Mouse (Mus musculus) embryo, embryonic 11 days (tissue): ENCODE data around the gene Matk.
"Not testable (repeated sequence)": the region's sequence is repeated elsewhere in the genome, so short reads cannot be mapped to it uniquely, and the experiment has no call there.

Source experiments
- DNase-seq: peaks from one replicate; pipeline ENCODE4 v3.0.0-alpha.2; 2015

The Matk gene

GRCm38 (mm10) chr10:81252424-81253419 lies at the start of gene Matk:
TSS of gene Matk (plus strand) at chr10:81252935.
- DNase-seq = peak; percentile 81

DNA sequence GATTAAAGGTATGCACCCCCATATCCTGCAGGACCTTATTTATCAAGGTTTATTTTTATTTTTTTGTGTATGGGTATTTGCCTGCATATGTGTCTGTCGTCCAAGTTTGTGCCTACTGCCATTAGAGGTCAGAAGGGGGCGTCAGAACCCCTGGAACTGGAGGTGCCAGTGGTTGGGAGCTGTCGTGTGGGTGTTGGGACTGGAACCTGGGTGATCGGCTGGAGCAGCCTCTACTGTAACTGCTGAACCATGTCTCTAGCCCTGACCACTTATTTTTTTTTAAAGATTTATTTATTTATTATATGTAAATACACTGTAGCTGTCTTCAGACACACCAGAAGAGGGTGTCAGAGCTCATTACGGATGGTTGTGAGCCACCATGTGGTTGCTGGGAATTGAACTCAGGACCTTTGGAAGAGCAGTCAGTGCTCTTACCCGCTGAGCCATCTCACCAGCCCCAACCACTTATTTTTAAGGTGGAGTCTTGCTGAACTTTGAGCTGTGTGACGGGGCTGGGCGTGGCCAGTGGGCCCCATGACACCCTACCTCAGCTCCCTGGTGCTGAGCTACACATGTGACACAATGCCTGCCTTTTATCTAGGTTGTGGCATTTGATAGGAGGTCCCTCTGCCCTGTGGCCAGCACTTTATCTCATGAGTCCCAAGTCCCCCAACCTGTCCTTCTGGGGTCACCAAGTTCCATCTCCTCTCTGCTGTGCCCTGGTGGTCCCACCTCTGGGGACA lies 49.6 kb upstream of the Matk start:
- no peak for DNase-seq

GRCm38 (mm10) chr10:81204137-81204536 lies 48.6 kb upstream of the Matk start:
- no peak for DNase-seq

DNA sequence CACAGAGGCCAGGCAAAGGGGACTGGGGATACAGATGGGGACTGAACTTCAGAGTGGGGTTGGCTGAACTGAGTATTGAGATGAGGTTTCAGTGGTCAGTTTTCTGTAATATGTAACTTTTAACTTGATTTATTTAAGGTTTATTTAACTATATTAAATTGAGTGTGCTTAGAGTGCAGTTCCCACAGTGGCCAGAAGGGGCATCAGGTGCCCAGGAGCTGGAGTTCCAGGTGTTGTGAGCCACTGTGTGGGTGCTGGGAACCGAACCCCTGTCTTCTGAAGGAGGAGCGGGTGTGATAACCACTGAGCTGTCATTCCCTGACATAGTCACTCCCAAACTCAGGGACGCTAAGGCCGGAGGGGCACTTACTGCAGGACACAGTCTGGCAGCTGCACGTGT lies 42.6 kb upstream of the Matk start:
- DNase-seq = no peak

DNA sequence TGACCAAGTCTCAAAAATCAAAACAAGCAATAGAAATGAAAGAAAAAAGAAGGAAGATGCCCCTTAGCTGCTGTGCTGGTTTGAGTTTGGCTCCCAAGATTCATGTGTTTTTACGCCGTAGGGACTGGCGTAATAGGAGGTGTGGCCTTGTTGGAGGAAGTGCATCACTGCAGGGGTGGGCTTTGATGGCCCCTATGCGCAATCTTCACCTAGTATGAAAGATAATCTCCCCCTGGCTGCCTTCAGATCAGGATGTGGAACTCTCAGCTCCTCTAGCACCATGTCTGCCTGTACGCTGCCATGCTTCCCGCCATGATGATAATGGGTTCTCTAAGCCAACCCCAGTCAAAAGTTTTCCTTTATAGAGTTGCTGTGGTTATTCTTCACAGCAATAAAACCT lies 36.5 kb upstream of the Matk start:
- DNase-seq = no peak

DNA sequence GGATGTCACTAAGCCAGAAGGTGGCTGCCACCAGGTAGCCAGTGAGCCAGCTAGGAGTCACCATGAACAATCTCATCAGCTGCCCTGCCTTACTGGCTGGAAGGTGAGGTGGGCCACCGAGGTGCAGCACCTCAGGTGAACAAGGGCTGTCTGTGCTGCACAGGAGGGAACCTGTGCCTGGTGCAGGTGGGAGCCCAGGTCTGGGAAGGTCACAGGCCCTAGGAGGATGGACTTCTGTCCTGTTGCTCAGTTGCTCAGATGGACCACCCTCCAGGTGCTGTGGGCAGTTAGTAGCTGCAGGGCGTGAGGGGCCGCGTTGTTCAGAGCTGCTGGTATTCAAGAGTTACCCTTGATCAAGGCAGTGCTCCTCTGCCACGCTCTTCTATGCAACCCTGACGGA lies 35.9 kb upstream of the Matk start:
- no peak for DNase-seq

- DNase-seq = not testable (repeated sequence)
Observed at GRCm38 (mm10) chr10:81217267-81217666, 35.5 kb upstream of the Matk start.

- DNase-seq = peak; percentile 65
Observed at GRCm38 (mm10) chr10:81217964-81218363, 34.8 kb upstream of the Matk start.

- DNase-seq = no peak
Observed at GRCm38 (mm10) chr10:81221402-81222015, 31.2 kb upstream of the Matk start.

DNA sequence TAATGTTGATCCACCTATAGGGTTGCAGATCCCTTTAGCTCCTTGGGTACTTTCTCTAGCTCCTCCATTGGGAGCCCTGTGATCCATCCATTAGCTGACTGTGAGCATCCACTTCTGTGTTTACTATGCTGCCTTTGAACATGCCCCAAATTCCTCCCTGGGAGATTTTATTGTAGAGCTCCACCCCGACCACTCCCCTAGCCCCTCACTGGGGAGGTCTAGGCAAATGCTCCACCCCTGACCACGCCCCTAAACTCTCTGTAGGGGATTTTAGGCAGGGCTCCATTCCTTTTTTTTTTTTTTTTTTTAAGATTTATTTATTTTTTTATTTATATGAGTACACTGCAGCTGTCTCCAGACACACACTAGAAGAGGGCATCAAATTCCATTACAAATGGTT lies 29.0 kb upstream of the Matk start:
- not testable (repeated sequence) for DNase-seq

DNA sequence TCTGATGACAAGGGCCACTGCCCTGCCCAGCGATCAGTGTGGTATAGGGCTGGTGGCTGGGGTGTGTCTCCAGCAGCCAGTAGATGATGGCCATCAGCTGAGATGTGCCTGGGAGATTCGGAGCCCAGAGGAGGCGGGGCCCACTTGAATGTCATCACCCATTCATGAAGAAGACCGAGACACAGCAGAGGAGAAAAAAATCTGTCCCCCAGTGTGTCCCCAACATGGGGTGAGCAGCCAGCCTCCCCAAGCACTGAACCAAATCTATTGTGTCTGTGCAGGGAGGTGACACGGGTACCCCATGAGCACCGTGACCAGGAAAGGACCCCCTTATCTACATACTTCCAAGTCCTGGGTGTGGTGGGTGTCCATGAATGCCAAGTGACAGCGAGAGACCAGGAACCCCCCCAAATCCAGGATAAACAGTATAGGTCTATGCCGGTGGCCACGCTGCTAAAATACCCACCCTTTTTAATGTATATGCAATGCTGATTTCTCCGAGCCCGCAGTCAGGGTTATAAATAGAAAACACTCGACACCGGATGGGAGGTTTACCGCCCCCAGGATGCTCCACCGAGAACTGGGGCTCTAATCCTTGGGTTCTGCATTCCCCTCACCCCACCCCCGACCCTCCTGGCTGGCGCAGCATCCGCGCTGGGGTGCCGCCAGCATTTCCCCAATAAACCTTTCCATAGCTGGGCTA lies 22.8 kb upstream of the Matk start:
- DNase-seq = no peak

GRCm38 (mm10) chr10:81230438-81231332 lies 22.1 kb upstream of the Matk start, which contains the start of gene Atcay:
TSS of gene Atcay (minus strand) at chr10:81230833.
- DNase-seq = peak; percentile 61

GRCm38 (mm10) chr10:81231436-81231835 lies 21.3 kb upstream of the Matk start:
- DNase-seq = no peak

- peak; percentile 91 for DNase-seq
Observed at GRCm38 (mm10) chr10:81232580-81233225, 20.0 kb upstream of the Matk start, which contains the start of gene Zfr2. TSS of gene Zfr2 (plus strand) at chr10:81233155.

DNA sequence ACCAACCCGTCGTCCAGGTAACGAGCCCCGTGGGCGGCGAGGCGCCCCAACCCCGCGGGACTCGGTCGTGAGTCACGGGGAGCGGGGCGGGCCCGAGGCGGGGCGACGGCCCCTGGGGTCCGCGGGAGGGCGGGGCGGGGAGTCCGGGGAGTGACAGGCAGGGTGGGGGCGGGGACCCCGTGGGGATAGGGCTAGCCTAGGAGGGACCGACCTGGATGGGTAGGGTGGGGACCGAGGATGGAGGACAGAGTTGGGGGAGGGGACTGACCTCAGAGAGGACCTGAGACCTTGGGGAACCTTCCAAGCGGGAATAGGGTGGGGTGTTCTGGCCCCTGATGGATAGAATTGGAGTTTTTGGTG lies 19.5 kb upstream of the Matk start:
- DNase-seq = no peak

- no peak for DNase-seq
Observed at GRCm38 (mm10) chr10:81234206-81234605, 18.5 kb upstream of the Matk start.

GRCm38 (mm10) chr10:81236471-81237268 lies 16.1 kb upstream of the Matk start:
- no peak for DNase-seq

DNA sequence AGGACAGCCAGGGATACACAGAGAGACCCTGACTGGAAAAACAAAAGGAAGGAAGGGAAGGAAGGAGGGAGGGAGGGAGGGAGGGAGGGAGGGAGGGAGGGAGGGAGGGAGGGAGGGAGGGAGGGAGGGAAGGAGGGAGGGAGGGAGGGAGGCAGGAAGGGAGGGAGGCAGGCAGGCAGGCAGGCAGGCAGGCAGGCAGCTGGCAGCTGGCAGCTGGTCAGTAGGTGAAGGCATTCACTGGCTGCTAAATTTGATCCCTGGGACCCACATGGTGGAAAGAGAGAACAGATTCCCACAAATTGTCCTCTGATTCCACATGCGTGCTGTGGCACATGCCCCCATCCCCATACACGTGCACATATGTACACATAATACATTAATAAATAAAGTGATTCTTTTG lies 14.1 kb upstream of the Matk start:
- DNase-seq = no peak

GRCm38 (mm10) chr10:81240876-81241275 lies 11.9 kb upstream of the Matk start:
- peak; percentile 80 for DNase-seq

GRCm38 (mm10) chr10:81242021-81242420 lies 10.7 kb upstream of the Matk start:
- no peak for DNase-seq
